Mouse (Mus musculus) limb, embryonic 13.5 days (tissue): ENCODE data around the gene Sclt1. TPM values are rescaled to one million over a fixed set of nuclear protein-coding genes. Genes with fewer than 3 reads are reported as not detected.

Experiments
- ATAC-seq: fragments of 200-750 bp; cut with Nextera tagmentation; 2 replicates; pipeline ENCODE4 v1.8.0; 2017; ENCODE audit warnings: low read depth, moderate number of reproducible peaks, moderate TSS enrichment; ENCODE audit not compliant: low FRiP score
- H3K27ac ChIP-seq: fragments of 300-500 bp; sonication (generic); 2 replicates; pipeline ENCODE4 v1.5.1; 2015; ENCODE audit warnings: inconsistent platforms, mild to moderate bottlenecking, moderate library complexity
- H3K27me3 ChIP-seq: fragments of 300-500 bp; sonication (generic); 2 replicates; pipeline ENCODE4 v1.6.1; 2015; ENCODE audit warnings: mild to moderate bottlenecking, inconsistent platforms
- H3K36me3 ChIP-seq: fragments of 300-500 bp; sonication (generic); 2 replicates; pipeline ENCODE4 v1.6.1; 2015; ENCODE audit warnings: inconsistent platforms, mild to moderate bottlenecking, moderate library complexity
- H3K4me1 ChIP-seq: fragments of 300-500 bp; sonication (generic); 2 replicates; pipeline ENCODE4 v1.6.1; 2015; ENCODE audit warnings: inconsistent platforms
- H3K4me2 ChIP-seq: fragments of 300-500 bp; sonication (generic); replicated peaks from 2 replicates; pipeline ENCODE4 v1.6.1; 2015; ENCODE audit warnings: inconsistent platforms, mild to moderate bottlenecking, moderate library complexity
- H3K4me3 ChIP-seq: fragments of 300-500 bp; sonication (generic); 2 replicates; pipeline ENCODE4 v1.5.1; 2015; ENCODE audit warnings: moderate library complexity, mild to moderate bottlenecking, inconsistent platforms
- H3K9ac ChIP-seq: fragments of 300-500 bp; sonication (generic); 2 replicates; pipeline ENCODE4 v1.6.1; 2015; ENCODE audit warnings: mild to moderate bottlenecking, inconsistent platforms
- H3K9me3 ChIP-seq: fragments of 300-500 bp; sonication (generic); 2 replicates; pipeline ENCODE4 v1.6.1; 2016; ENCODE audit warnings: inconsistent platforms
- WGBS: fragments of 180-500 bp; shearing (Covaris S2); methylation state at CpG from one replicate; pipeline ENCODE4 v1.1.7; 2015; 5-methylcytosine and 5-hydroxymethylcytosine counted together
- polyA plus RNA-seq: library from polyadenylated mRNA; unstranded; fragments of >200 nt; fragmentation: Nextera tagmentation; extraction: Ambion mirVana; gene quantifications from 2 replicates; pipeline ENCODE4 v1.2.1, GENCODE M21; 2015

Gene Sclt1
- polyA plus RNA-seq, 1 experiment from 2014 or later: 24.5 TPM

DNA sequence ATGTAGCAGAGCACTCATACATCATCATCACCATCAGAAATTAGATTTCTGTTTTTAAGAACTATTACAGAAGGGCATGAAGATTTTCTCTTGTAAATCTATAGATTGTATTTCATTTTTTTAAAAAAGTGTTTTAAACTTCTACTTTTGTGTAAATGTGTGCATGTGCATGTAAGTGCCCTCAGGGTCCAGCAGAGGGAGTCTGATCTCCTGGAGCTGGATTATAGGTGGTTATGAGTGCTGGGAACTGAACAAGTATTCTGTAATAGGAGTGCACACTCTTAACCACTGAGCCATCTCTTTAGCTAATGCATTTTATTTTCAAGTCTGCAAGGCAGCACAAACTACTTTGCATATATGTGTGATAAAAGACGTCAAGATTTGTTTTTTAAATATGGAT, 86.7 kb downstream of the Sclt1 start:
- no peak for ATAC-seq
- Histone ChIP-seq H3K4me1 (no peaks in the 10 kb centered on the region), H3K9me3 (no peaks in the 10 kb centered on the region; the same call in 1 of the 2 replicates), H3K36me3 (peaks cover 36% of the 10 kb centered on the region), H3K9ac (no peak overlapping the region), H3K27me3 (no peaks in the 10 kb centered on the region), H3K4me3 (no peak overlapping the region), H3K4me2 (no peak overlapping the region), H3K27ac (no peak overlapping the region)
- 91% methylated on average over 1 of the region's 1 CpGs for WGBS

DNA sequence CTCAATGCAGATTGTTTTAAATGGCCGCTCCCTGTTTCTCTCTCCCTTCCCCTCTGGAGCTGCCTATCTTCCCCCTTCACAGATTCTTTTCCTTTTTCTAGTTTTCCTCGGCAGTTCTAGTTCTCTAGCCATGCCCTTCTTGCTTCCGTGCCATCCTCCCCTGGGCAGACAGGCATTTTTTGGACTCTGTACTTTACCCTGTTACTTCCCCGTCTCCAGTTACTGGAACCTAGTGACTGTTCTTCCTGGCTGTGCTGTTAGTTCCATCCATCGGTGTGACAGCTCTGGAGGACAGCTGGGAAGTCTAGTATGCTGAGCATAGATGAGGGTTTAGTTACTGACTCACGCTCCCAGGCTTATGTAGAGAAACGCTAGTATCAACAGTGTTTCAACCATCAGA, 121.3 kb downstream of the Sclt1 start:
- 87% methylated on average over 7 of the region's 7 CpGs for WGBS
- no peak for ATAC-seq
- Histone ChIP-seq H3K27me3 (no peaks in the 10 kb centered on the region), H3K9ac (no peak overlapping the region), H3K9me3 (no peaks in the 10 kb centered on the region), H3K4me2 (no peak overlapping the region), H3K4me3 (no peak overlapping the region), H3K36me3 (peaks cover 4% of the 10 kb centered on the region; the same call in 1 of the 2 replicates), H3K27ac (no peak overlapping the region), H3K4me1 (no peaks in the 10 kb centered on the region)

DNA sequence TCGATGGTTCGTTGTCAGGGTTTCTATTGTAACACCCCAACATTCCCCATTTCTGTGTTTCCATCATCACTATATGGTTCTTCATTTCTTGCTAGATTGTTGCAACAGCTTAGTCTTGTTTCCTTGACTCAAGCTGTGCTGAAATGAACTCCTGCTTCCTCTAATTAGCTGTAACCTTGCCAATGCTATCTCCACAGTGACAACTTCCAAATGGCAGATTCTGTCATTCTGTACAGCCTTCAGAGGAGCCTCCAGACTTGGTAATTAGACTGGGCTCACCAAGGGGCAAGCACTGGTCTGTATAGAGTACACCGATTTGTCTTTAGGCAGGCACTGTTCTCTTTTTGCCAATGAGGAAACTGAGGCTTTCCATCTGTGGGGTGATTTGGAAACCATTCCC, 123.8 kb downstream of the Sclt1 start:
- ATAC-seq: no peak
- Histone ChIP-seq H3K9ac (no peak overlapping the region), H3K4me1 (no peaks in the 10 kb centered on the region), H3K4me3 (no peak overlapping the region), H3K9me3 (no peaks in the 10 kb centered on the region), H3K36me3 (peaks cover 13% of the 10 kb centered on the region), H3K27ac (no peak overlapping the region), H3K4me2 (no peak overlapping the region), H3K27me3 (no peaks in the 10 kb centered on the region)
- 89% methylated on average over 3 of the region's 3 CpGs for WGBS

DNA sequence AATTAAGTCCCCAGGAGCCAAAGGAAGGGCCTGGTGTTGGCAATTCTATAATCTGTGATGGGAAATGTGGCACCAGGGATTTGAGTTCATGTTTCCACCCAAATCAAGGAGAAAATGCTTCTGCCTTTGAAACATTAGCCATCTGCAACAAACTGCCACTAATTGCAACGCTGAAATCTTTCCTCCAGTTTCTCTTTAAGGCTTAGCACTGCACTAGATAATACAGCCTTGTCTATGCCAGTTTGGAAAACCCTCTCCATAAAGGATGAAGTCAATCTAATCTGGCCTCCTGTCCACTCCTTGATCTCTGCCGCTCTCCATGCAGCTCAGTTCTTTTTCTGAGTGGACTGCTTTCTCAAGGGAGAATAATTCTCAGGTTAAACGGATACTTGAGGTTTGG, 124.3 kb downstream of the Sclt1 start:
- WGBS: 81% methylated on average over 3 of the region's 3 CpGs
- peaks cover 17% of the 10 kb centered on the region for H3K36me3 ChIP-seq
- H3K27me3 ChIP-seq: no peaks in the 10 kb centered on the region
- H3K4me1 ChIP-seq: no peaks in the 10 kb centered on the region
- H3K27ac ChIP-seq: no peak overlapping the region
- no peak overlapping the region for H3K4me3 ChIP-seq
- H3K9me3 ChIP-seq: no peaks in the 10 kb centered on the region
- ATAC-seq: no peak
- no peak overlapping the region for H3K9ac ChIP-seq
- no peak overlapping the region for H3K4me2 ChIP-seq

DNA sequence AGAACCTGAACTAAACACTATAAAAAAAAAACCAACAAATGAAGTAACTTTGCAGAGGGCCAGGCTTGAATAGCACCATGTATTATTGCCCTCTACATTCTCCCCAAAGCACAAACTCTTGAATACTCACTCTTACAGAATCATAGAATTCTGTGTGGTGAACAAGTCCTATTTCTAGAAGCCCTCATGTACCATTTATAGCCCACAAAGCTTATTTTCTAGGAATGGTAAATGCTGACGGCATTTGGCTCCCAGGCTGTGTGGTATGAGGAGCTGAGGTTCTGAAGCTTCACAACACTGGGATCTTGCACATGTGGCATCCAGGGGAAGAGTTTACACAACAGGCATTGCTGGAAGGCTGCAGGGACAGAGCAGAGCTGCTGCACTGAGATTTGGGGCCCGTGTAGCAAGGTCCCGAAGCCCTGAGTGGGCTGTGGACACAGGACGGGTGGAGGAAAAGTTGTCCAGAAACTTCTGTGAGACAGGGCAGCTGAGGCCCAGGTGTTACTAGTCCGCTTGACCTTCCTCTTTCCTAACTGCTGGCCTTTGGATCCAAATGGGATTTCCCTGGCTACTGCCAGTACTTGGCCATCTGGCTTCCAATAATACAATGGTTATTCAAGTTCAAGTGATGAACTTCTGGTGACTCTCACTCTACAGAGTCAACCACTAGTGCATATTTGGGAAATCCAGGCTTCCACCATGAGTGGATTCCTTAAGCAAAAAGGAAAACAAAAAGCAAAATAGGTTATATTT, 127.9 kb downstream of the Sclt1 start:
- Histone ChIP-seq H3K4me3 (no peak overlapping the region), H3K4me1 (no peaks in the 10 kb centered on the region), H3K4me2 (no peak overlapping the region), H3K9ac (no peak overlapping the region), H3K27me3 (no peaks in the 10 kb centered on the region), H3K9me3 (no peaks in the 10 kb centered on the region), H3K36me3 (peaks cover 51% of the 10 kb centered on the region), H3K27ac (no peak overlapping the region)
- no peak for ATAC-seq
- WGBS: 90% methylated on average over 5 of the region's 5 CpGs

DNA sequence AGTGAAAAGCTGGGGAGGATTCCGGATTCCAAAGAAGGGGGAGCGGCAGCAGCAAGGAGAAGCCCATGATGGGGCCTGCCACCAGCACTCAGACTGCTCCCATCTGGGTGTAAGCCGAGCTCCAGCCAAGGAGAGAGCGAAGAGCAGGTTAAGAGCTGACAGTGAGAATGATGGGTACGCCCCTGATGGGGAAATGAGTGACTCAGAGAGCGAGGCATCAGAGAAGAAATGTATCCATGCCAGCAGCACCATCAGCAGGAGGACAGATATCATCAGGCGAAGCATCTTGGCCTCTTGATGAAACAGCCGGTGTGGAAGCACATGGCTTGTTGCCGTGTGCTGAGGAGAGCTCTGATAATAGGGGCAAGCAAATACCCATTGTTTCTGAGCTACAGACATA, 128.6 kb downstream of the Sclt1 start:
- Histone ChIP-seq H3K36me3 (peaks cover 57% of the 10 kb centered on the region), H3K27ac (no peak overlapping the region), H3K4me1 (no peaks in the 10 kb centered on the region), H3K27me3 (no peaks in the 10 kb centered on the region), H3K9me3 (no peaks in the 10 kb centered on the region), H3K4me2 (no peak overlapping the region), H3K9ac (no peak overlapping the region), H3K4me3 (no peak overlapping the region)
- ATAC-seq: no peak
- WGBS: 91% methylated on average over 9 of the region's 9 CpGs

DNA sequence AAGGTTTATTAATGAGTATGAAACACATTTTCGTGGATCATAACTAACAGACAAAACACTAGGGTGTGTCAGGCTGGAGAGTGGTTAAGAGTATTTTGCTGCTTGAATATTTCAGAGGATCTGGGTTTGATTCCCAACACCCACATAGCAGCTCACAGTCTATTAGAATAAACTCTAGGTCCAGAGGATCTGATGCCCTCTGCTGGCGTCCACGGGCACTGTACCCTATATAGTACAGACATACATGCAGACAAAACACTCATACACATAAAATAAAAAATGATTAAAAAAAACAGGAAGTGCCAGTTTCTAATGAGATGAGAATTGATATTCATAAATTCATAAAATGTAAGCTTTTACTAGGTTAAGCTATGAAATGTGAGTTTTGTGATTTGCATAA, 130.1 kb downstream of the Sclt1 start:
- Histone ChIP-seq H3K9me3 (no peaks in the 10 kb centered on the region), H3K27ac (no peak overlapping the region), H3K4me2 (no peak overlapping the region), H3K27me3 (no peaks in the 10 kb centered on the region), H3K36me3 (peaks cover 57% of the 10 kb centered on the region), H3K9ac (no peak overlapping the region), H3K4me3 (no peak overlapping the region), H3K4me1 (no peaks in the 10 kb centered on the region)
- 90% methylated on average over 3 of the region's 3 CpGs for WGBS
- ATAC-seq: no peak

DNA sequence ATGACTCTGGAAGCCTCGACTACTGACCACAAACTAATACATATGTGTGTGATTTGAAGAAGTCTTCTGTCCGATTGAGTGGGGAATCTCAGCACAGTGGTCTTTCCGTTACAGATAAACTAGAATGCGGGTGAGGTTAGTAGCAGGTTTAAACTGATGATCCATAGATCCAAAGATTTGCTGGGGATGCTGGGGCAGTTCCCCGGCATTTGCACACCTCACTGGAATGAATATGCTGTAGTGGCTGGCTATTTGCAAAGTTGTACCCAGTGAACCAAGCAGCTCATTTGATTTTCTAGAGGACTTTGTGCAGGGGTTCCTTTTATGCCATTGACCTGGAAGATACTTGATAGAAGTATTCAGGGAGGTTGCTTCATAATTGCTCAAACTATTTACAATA, 133.2 kb downstream of the Sclt1 start:
- Histone ChIP-seq H3K27ac (no peak overlapping the region), H3K36me3 (peaks cover 67% of the 10 kb centered on the region), H3K9me3 (no peaks in the 10 kb centered on the region), H3K4me3 (no peak overlapping the region), H3K4me2 (no peak overlapping the region), H3K27me3 (no peaks in the 10 kb centered on the region), H3K9ac (no peak overlapping the region), H3K4me1 (peaks cover 4% of the 10 kb centered on the region)
- no peak for ATAC-seq
- 86% methylated on average over 5 of the region's 5 CpGs for WGBS

DNA sequence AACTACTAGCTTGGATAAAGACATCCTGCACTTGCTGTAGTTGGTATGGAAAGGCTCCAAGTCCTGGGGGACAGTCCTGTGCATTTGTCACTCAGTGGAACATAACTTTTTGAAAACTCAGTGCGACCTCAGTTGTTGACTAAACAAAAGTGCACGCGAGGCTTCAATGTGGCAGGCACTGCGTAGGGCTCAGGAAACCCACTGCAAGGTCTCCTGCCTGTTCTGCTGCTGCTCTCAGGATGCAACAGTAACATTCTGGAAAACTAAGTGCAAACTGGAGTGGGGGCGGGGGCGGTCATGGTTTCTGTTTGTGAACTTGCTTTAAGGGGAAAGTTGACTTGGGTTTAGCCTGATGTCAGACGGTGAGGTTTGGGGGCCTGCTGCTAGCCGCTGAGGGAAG, 134.8 kb downstream of the Sclt1 start:
- no peak for ATAC-seq
- Histone ChIP-seq H3K27ac (no peak overlapping the region), H3K9me3 (no peaks in the 10 kb centered on the region)

DNA sequence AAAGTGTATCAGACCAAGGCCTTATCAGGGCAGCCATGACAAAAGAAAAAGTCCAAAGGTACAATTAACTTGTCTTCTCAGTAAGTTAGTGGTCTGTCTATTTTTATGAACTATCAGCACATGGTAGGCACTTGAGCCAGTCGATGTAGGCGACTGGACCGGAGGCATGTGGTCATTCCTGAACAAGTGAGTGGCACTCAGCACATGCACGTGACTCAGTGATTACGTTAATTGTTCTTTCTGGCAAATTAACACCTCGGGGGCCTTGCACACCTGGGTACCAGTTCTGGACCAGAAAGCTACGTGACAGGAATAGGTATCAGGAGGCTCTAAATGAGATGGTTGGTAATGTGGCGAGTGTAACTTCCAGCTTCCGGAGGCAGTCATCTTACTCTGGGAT, 135.3 kb downstream of the Sclt1 start:
- Histone ChIP-seq H3K27me3 (no peaks in the 10 kb centered on the region), H3K36me3 (peaks cover 48% of the 10 kb centered on the region), H3K4me3 (no peak overlapping the region), H3K4me2 (no peak overlapping the region), H3K4me1 (peaks cover 19% of the 10 kb centered on the region), H3K27ac (no peak overlapping the region), H3K9ac (no peak overlapping the region), H3K9me3 (no peaks in the 10 kb centered on the region)
- no peak for ATAC-seq
- WGBS: 81% methylated on average over 9 of the region's 9 CpGs

More for the DNA sequence above, 134.8 kb downstream of the Sclt1 start:
- Histone ChIP-seq H3K4me1 (peaks cover 19% of the 10 kb centered on the region), H3K27me3 (no peaks in the 10 kb centered on the region), H3K4me3 (no peak overlapping the region), H3K4me2 (no peak overlapping the region), H3K9ac (no peak overlapping the region), H3K36me3 (peaks cover 51% of the 10 kb centered on the region)
- WGBS: 87% methylated on average over 8 of the region's 8 CpGs

DNA sequence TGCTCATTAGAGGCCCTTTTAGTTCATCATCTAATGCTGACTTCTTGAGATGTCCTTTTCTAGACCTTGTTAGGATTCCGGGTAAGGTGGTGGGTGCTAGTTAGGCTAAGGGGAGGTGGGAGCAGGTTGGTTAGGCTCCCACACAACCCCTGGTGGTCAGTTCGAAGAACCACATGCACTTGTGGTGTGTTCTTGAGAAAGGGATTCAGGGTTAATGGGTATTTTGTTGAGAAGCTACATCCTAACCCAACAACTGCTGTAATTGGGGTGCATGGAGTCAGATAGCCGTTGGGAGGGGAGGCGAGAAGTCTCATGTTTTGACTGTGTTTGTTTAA, 136.0 kb downstream of the Sclt1 start:
- Histone ChIP-seq H3K9ac (no peak overlapping the region), H3K4me1 (peaks cover 19% of the 10 kb centered on the region), H3K36me3 (peaks cover 45% of the 10 kb centered on the region), H3K4me2 (no peak overlapping the region), H3K9me3 (no peaks in the 10 kb centered on the region), H3K4me3 (no peak overlapping the region), H3K27ac (no peak overlapping the region), H3K27me3 (no peaks in the 10 kb centered on the region)
- no peak for ATAC-seq
- WGBS: 85% methylated on average over 4 of the region's 4 CpGs

DNA sequence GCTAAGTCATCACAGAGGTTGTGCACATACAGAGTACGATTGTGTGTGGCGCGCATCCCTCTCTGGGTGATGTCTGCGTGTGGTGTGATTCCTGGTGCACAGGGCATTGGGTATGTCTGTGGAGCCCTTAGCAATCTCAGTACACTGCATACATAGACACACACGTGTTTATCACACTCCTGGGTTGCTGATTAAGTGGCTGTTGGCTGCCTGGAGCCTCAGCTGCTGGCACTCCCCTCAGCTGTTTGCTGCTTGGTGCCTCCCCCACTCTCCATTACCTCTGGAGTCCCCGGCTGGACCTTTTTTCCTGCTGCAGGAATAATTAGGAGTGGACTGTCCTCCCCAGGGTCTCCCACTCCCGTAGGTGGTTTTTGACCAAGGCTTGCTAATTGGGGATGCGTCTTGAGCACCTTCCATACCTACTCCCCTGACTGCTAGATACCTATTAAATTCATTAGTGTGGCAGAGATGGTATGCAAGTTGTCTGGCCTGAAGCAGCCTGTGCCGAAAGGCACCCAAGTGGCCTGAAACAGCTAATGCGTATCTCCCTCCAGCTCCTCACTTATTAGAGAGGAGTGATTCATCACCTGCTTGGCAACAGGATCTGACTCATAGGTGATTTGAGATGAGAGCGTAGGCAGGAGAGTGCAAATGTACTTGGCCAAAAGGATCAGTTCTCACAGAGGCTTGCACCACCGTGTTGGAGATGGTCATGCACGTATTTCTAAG, 136.5 kb downstream of the Sclt1 start:
- H3K27ac ChIP-seq: no peak overlapping the region
- H3K9me3 ChIP-seq: no peaks in the 10 kb centered on the region
- peaks cover 19% of the 10 kb centered on the region for H3K4me1 ChIP-seq
- H3K4me2 ChIP-seq: no peak overlapping the region
- H3K9ac ChIP-seq: no peak overlapping the region
- ATAC-seq: peak; percentile 34; the same call in 1 of the 2 replicates
- H3K4me3 ChIP-seq: no peak overlapping the region
- H3K36me3 ChIP-seq: peaks cover 42% of the 10 kb centered on the region
- 88% methylated on average over 13 of the region's 13 CpGs for WGBS
- no peaks in the 10 kb centered on the region for H3K27me3 ChIP-seq
